Mouse (Mus musculus) thymus, postnatal 0 days (tissue): ENCODE measurements around the gene Armc2. TPM values are rescaled to one million over a fixed set of nuclear protein-coding genes. Genes with fewer than 3 reads are reported as not detected.
A peak's percentile ranks its signal among the peaks of the same experiment; 100 is the strongest.

Source experiments
- DNase-seq: peaks from one replicate; pipeline ENCODE4 v3.0.0-alpha.2; 2015; ENCODE audit warnings: low spot score
- polyA plus RNA-seq: library from polyadenylated mRNA; unstranded; fragments of >200 nt; fragmentation: Nextera tagmentation; extraction: Ambion mirVana; gene quantifications from 2 replicates; pipeline ENCODE4 v1.2.1, GENCODE M21; 2015

Gene Armc2
- polyA plus RNA-seq, 1 experiment from 2014 or later: 0.25 TPM

- DNase-seq: no peak
These were observed 148.1 kb downstream of the Armc2 start for GRCm38 (mm10) chr10:41870101-41870500.

GRCm38 (mm10) chr10:41867956-41868355, 150.3 kb downstream of the Armc2 start:
- peak; percentile 31 for DNase-seq

- no peak for DNase-seq
These were observed 151.4 kb downstream of the Armc2 start for GRCm38 (mm10) chr10:41866838-41867154.

GRCm38 (mm10) chr10:41866069-41866837, 152.0 kb downstream of the Armc2 start:
- DNase-seq: no peak

Other genes with a start within 250 kb of the Armc2 start
- gene Cep57l1, start 208.6 kb downstream of the Armc2 start, polyA plus RNA-seq: 28.0 and 29.2 TPM in 2 replicates
- 66.5 and 69.4 TPM in 2 replicates for gene Sesn1, start 208.5 kb downstream of the Armc2 start, polyA plus RNA-seq